Mouse (Mus musculus): ENCODE measurements around the gene Atp8b4. TPM values are rescaled to one million over a fixed set of nuclear protein-coding genes. Genes with fewer than 3 reads are reported as not detected.
"Not testable (repeated sequence)": the region's sequence is repeated elsewhere in the genome, so short reads cannot be mapped to it uniquely, and the experiment has no call there.

Gene Atp8b4
- 0.10 and 0.25 TPM in 2 replicates for polyA plus RNA-seq (2015; fragmentation: Nextera tagmentation; extraction: Ambion mirVana)

DNA sequence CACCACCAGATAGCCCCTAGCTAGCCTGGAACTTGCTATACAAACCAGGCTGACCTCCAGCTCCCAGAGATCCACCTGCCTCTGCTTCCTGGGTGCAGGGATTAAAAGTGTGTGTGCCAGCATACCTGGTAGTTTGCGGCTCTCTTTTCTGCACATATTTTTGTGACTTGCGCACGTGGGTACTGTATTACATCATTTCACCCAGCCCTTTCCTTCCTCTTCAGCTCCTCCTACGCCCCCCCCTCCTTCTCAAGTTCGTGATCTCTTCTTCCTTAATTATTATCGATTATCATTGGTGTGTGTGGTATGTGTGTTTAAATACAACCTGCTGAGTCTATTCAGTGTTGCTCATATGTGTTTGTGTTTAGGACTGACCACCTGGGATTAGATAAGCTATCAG, at the start of gene Atp8b4:
Atp8b4 (minus strand) TSS at position 154 of the 400 bp plus-strand sequence.
- Histone ChIP-seq H3K4me2 (no peak within 1 kb of the TSS), H3K36me3 (replicated peaks) (no peaks in the 10 kb centered on the region), H3K27ac (no peak within 1 kb of the TSS), H3K9me3 (no peaks in the 10 kb centered on the region), H3K27me3 (replicated peaks) (no peaks in the 10 kb centered on the region), H3K9ac (no peak within 1 kb of the TSS), H3K4me3 (no peak within 1 kb of the TSS), H3K4me1 (no peaks in the 10 kb centered on the region)
- no peak for ATAC-seq (replicated peaks)
- 92% methylated on average over 6 of the region's 6 CpGs for WGBS

DNA sequence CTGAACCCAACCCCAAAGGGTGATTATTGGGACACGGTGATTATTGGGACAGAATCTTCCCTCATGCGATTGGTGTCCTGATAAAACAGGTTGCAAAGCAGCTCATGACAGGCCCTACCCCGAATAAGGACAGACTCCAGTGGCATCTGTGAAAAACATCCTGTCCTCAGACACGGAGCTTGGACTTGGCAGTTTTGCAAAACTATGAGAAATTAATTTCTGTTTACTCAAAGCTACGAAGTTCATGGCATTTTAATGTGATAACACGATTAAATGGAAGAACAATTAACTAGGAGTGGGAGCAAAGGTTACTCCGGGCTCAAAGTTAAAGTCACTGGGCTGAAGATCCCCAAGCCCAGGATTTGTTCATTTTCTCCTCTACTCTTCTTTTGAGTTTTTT, 49.2 kb upstream of the Atp8b4 start:
- 88% methylated on average over 7 of the region's 7 CpGs for WGBS
- Histone ChIP-seq H3K36me3 (replicated peaks) (no peaks in the 10 kb centered on the region), H3K9ac (no peak overlapping the region), H3K9me3 (no peaks in the 10 kb centered on the region), H3K4me2 (no peak overlapping the region), H3K4me1 (peaks cover 13% of the 10 kb centered on the region), H3K4me3 (no peak overlapping the region), H3K27me3 (replicated peaks) (peaks cover 4% of the 10 kb centered on the region), H3K27ac (no peak overlapping the region)
- no peak for ATAC-seq (replicated peaks)

DNA sequence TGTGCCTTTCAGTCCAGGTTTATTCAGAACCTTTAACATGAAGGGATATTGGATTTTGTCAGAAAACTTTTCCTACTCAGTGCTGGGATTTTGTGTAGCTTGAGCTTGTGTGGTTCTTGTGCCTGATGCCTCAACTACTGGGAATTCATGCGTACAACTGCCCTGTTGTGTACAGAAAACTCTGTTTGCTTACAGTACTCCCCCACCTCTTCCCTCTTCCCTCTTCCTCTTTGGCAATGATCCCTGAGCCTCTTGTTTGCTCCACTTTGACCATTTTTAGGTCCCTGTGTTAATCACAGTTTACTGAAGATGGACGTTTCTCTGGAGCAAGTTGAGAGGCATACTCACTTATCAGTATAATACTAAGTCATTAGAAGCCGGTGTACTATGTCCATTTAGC, 45.9 kb upstream of the Atp8b4 start:
- H3K9me3 ChIP-seq = no peaks in the 10 kb centered on the region
- no peak for ATAC-seq (replicated peaks)
- no peak overlapping the region for H3K27ac ChIP-seq
- no peaks in the 10 kb centered on the region for H3K27me3 ChIP-seq (replicated peaks)
- no peak overlapping the region for H3K9ac ChIP-seq
- H3K4me3 ChIP-seq = no peak overlapping the region
- 87% methylated on average over 3 of the region's 3 CpGs for WGBS
- no peaks in the 10 kb centered on the region for H3K4me1 ChIP-seq
- no peaks in the 10 kb centered on the region for H3K36me3 ChIP-seq (replicated peaks)
- no peak overlapping the region for H3K4me2 ChIP-seq

DNA sequence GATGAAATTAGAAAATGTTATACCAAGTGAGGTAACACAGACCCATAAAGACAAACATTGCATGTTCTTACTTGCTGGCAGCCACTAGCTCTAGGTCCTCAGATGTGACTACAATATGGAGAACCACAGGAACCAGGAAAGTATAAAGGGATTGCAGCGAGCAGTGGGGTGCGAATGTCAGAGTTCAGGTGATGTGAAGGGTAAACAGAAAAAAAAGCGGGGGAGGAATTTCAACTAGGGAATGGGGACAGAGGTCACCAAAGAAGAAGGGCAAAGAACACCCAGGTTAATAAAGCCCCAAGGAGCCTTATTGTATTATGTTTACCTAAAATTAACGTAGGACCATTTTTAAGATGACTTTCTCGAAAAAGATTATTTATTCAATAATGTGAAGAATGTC, 44.8 kb upstream of the Atp8b4 start:
- Histone ChIP-seq H3K9me3 (no peaks in the 10 kb centered on the region), H3K9ac (no peak overlapping the region), H3K4me1 (no peaks in the 10 kb centered on the region), H3K4me3 (no peak overlapping the region), H3K27ac (no peak overlapping the region), H3K27me3 (replicated peaks) (no peaks in the 10 kb centered on the region), H3K36me3 (replicated peaks) (no peaks in the 10 kb centered on the region), H3K4me2 (no peak overlapping the region)
- WGBS = 74% methylated on average over 5 of the region's 5 CpGs
- ATAC-seq (replicated peaks) = no peak

DNA sequence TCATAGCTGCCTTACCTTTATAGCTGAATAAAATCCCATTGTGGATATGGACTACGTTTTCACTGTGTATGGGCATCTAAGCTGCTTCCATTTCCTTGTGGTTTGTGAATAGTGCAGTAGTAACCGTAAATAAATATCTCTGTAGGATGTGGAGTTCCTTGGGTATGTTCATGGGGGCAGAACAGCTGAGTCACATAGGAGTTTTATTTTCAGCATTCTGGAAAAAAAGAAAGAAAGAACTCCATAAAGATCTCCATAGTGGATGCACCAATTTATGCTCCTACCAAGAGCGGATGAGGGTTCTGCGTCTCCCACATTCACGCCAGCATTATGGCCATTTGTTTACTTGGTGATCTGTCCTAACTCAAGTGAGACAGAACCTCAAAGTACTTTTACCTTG, 41.7 kb upstream of the Atp8b4 start:
- Histone ChIP-seq H3K4me2 (no peak overlapping the region), H3K9ac (no peak overlapping the region), H3K27ac (no peak overlapping the region), H3K9me3 (no peaks in the 10 kb centered on the region), H3K27me3 (replicated peaks) (no peaks in the 10 kb centered on the region), H3K4me1 (no peaks in the 10 kb centered on the region), H3K36me3 (replicated peaks) (no peaks in the 10 kb centered on the region), H3K4me3 (no peak overlapping the region)
- WGBS = 90% methylated on average over 5 of the region's 5 CpGs
- no peak for ATAC-seq (replicated peaks)

DNA sequence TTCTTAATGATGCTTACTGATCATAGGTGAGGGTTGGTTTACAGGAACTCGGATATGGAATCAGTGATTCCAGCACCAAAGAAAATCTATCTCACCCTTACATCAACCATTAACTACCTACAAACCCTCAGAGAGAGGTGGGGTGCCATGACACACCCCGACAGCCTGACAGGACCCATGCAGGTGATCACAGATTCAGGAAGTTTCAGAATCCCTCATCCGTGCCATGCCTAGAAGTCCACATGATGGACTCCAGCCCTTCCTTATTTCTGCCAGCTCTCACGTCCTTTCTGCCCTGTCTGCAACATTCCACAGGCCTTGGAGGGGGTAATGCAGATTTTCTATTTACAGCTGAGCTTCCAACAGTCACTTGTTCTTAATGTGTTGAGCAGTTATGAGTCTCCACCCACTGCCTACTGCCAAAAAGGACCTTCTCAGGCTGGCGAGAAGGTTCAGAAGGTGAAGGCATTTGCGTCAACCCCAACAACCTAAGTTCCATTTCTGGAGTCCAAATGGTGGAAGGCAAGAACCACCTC, 40.0 kb upstream of the Atp8b4 start:
- Histone ChIP-seq H3K27me3 (replicated peaks) (no peaks in the 10 kb centered on the region), H3K9me3 (no peaks in the 10 kb centered on the region), H3K27ac (no peak overlapping the region), H3K36me3 (replicated peaks) (no peaks in the 10 kb centered on the region), H3K4me1 (no peaks in the 10 kb centered on the region), H3K4me2 (no peak overlapping the region), H3K4me3 (no peak overlapping the region), H3K9ac (no peak overlapping the region)
- no peak for ATAC-seq (replicated peaks)
- WGBS = 91% methylated on average over 6 of the region's 6 CpGs

DNA sequence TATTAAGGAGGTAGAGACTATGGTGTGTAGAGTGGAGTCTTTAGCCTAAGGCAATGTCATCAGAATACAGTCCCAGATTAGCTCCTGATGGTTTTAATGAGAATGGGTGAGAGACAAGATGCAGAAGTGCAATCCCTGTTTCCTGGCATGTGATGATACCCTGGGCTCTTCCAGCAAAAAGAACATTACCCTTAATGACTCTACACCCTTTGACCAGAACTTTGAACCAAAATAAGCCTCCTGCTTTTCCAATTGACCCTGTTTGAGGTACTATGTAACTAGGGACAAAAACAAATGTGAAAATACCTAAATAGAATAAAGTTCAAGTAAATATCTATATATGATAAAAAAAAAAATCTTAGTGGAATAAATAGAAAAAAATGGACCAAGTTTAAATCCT, 37.2 kb upstream of the Atp8b4 start:
- H3K4me2 ChIP-seq = no peak overlapping the region
- no peak overlapping the region for H3K27ac ChIP-seq
- no peaks in the 10 kb centered on the region for H3K27me3 ChIP-seq (replicated peaks)
- H3K9me3 ChIP-seq = no peaks in the 10 kb centered on the region
- no peaks in the 10 kb centered on the region for H3K36me3 ChIP-seq (replicated peaks)
- no peak for ATAC-seq (replicated peaks)
- H3K4me3 ChIP-seq = no peak overlapping the region
- H3K9ac ChIP-seq = no peak overlapping the region
- H3K4me1 ChIP-seq = no peaks in the 10 kb centered on the region

DNA sequence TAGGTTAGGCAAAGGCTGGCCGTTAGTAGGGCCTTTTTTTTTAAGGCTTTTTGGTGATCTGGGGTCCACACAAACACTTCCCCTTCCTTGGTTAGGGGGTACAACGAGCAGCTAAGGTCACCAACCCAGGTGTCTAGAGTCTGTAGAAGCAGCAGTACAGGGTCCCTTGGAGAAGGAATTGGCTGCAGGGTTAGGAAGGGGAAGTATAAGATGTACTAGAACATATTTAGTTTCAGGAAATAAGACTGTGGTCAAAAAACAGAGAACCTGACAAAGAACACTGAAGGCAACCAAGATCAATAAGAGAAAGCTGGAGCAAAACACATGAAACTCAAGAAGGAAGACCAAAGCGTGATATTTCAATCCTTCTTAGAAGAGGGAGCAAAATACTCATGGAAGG, 30.1 kb upstream of the Atp8b4 start:
- Histone ChIP-seq H3K4me1 (no peaks in the 10 kb centered on the region), H3K4me3 (no peak overlapping the region), H3K4me2 (no peak overlapping the region), H3K9ac (no peak overlapping the region), H3K27ac (no peak overlapping the region), H3K9me3 (no peaks in the 10 kb centered on the region), H3K27me3 (replicated peaks) (no peaks in the 10 kb centered on the region), H3K36me3 (replicated peaks) (no peaks in the 10 kb centered on the region)
- no peak for ATAC-seq (replicated peaks)
- 82% methylated on average over 3 of the region's 3 CpGs for WGBS

DNA sequence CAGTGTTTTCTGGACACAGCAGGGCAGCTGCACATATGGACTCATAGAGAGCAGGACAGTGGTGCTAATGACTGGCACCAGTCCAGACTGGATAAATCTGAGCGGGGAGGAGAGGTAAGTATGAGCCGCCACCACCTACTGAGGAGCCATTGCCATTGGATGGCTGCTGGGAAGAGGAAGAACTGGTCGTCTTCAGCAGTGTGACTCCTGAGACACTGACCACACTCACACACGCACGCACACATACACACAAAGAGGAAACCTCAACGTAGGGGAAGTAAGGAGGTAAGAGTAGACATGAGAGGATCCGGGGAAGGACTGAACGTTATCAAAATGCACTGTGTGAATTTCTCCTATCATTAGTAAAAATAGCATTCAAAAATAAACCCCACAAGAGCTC, 27.0 kb upstream of the Atp8b4 start:
- H3K9me3 ChIP-seq = no peaks in the 10 kb centered on the region
- no peak for ATAC-seq (replicated peaks)
- WGBS = 92% methylated on average over 8 of the region's 8 CpGs
- no peak overlapping the region for H3K27ac ChIP-seq
- H3K9ac ChIP-seq = no peak overlapping the region
- no peaks in the 10 kb centered on the region for H3K27me3 ChIP-seq (replicated peaks)
- no peaks in the 10 kb centered on the region for H3K36me3 ChIP-seq (replicated peaks)
- no peak overlapping the region for H3K4me3 ChIP-seq
- no peak overlapping the region for H3K4me2 ChIP-seq
- H3K4me1 ChIP-seq = no peaks in the 10 kb centered on the region

DNA sequence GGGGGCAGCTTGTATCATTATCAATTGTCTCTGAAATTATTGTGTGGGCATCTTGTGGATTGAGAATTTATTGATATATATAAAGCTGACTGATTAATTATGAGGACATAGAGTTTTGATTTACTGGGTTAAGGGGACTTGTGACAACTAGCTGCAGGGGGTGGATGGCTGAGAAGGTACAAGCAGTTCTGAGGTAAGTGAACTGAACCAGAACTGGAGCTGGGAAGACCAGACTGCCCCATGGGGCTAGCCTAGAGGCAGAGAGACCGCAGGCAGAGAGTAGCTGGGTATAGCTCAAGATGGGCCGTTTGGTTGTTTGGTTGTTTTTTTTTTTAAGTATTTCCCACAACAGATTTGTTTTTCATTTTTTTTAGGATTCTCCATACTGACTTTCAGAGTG, 23.8 kb upstream of the Atp8b4 start:
- no peaks in the 10 kb centered on the region for H3K36me3 ChIP-seq (replicated peaks)
- 85% methylated on average over 2 of the region's 2 CpGs for WGBS
- H3K27me3 ChIP-seq (replicated peaks) = no peaks in the 10 kb centered on the region
- no peak overlapping the region for H3K4me2 ChIP-seq
- H3K4me3 ChIP-seq = no peak overlapping the region
- H3K9ac ChIP-seq = no peak overlapping the region
- no peak for ATAC-seq (replicated peaks)
- H3K27ac ChIP-seq = no peak overlapping the region
- no peaks in the 10 kb centered on the region for H3K4me1 ChIP-seq
- H3K9me3 ChIP-seq = no peaks in the 10 kb centered on the region

DNA sequence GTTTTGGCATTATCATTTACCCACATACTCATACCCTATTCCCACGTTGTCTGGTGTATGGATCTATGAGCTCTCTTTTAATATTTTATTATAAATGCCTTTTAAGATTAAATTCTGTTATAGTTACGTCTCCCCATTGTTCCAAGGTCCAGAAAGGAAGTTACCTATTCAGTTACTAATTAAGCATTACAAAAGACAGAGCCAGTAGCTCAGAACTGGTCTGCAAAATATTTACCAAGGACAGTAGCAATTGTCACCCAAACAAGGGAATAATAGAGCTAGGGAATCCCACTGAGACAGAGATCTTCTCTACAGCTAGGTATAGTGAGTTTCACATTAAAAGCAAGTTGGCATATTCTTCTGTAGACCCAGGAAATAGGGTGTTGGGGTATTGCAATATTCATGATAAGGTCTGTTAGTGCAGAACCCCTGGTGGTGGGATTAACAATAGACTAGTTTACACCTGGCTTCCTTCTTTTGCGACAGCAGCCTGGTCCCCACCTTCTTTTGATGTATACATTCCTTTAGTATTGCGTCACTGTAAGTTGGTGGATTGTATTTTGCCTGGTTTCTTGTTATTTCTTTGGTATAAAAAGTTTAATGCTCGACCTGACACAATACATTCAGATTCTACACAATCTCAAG, 22.7 kb upstream of the Atp8b4 start:
- WGBS = 61% methylated on average over 5 of the region's 5 CpGs
- H3K27me3 ChIP-seq (replicated peaks); ATAC-seq (replicated peaks); H3K27ac ChIP-seq; H3K9me3 ChIP-seq; H3K4me2 ChIP-seq; H3K4me3 ChIP-seq; H3K4me1 ChIP-seq; H3K9ac ChIP-seq; H3K36me3 ChIP-seq (replicated peaks): not testable (repeated sequence)

DNA sequence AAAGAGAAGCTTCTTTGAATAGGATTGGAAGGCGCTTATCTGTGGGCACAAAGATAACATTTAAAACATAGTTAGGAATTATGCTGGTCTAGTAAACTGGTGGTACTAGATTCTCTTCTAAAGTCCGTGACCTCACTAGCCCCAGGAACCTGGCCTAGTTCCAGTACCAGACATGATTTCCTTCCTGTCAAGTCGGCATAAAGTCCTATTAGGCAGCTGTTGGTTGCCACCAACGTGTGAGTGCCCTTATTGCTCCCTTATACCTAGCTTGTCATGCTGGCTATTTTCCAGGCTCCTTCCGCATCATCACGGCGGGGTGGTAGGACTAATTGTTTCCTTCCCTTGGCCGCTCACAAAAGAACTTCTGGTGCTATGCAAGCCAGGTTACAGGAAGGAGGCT, 21.6 kb upstream of the Atp8b4 start:
- Histone ChIP-seq H3K27me3 (replicated peaks) (no peaks in the 10 kb centered on the region), H3K9ac (no peak overlapping the region), H3K4me3 (no peak overlapping the region), H3K9me3 (no peaks in the 10 kb centered on the region), H3K27ac (no peak overlapping the region), H3K4me1 (no peaks in the 10 kb centered on the region), H3K4me2 (no peak overlapping the region), H3K36me3 (replicated peaks) (no peaks in the 10 kb centered on the region)
- no peak for ATAC-seq (replicated peaks)
- WGBS = 74% methylated on average over 8 of the region's 8 CpGs

DNA sequence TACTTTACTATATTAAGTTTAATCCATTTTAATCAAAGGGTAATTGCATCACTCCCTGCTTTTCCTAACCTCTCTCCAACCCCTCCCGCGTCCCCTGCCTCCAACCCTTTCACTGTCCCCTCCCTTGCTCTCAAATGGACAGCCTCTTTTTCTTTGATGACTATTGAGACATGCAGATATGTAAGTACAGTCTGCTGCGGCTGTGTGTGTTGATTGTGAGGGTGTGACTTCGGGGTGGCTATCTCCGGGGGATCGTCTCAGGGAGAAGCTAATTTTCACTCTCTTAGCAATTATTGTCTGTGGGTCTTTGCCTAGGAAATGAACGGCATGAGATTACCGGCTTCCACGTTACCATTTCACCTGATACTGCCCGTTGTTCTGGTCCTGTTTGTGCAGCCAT, 21.0 kb upstream of the Atp8b4 start:
- no peak for ATAC-seq (replicated peaks)
- Histone ChIP-seq H3K36me3 (replicated peaks) (no peaks in the 10 kb centered on the region), H3K27me3 (replicated peaks) (no peaks in the 10 kb centered on the region), H3K9ac (no peak overlapping the region), H3K4me3 (no peak overlapping the region), H3K4me1 (no peaks in the 10 kb centered on the region), H3K9me3 (no peaks in the 10 kb centered on the region), H3K27ac (no peak overlapping the region), H3K4me2 (no peak overlapping the region)
- 83% methylated on average over 10 of the region's 10 CpGs for WGBS
